Mouse (Mus musculus): Measurements from ENCODE around the gene Herpud1. TPM values are rescaled to one million over a fixed set of nuclear protein-coding genes. Genes with fewer than 3 reads are reported as not detected.

The Herpud1 gene
- polyA plus RNA-seq, 1 experiment from 2014 or later = 47.5 TPM

DNA sequence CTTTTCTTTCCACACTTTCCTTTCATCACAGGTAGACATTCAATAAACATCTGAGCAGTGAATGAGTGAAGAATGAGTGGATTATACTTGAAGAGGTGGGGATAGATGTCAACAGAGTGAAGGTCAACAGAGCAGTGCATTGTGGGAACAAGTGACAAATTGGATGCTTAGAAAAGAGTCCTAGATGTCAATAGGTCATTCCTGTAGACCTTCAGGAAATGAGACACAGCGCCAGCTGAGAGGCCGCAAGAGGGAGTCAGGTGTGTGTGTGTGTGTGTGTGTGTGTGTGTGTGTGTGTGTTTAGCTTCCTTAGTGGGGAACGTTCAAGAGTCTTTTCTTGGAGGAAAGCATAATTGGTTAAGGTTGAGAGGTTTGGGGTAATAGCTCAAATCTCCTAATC, 10.1 kb upstream of the Herpud1 start:
- no peak for ATAC-seq (ENCODE audit: insufficient number of reproducible peaks, insufficient read depth, low FRiP score, low TSS enrichment, low read depth)
- peaks cover 9% of the 10 kb centered on the region for H3K4me1 ChIP-seq (replicated peaks)
- WGBS = 74% methylated on average over 3 of the region's 3 CpGs

DNA sequence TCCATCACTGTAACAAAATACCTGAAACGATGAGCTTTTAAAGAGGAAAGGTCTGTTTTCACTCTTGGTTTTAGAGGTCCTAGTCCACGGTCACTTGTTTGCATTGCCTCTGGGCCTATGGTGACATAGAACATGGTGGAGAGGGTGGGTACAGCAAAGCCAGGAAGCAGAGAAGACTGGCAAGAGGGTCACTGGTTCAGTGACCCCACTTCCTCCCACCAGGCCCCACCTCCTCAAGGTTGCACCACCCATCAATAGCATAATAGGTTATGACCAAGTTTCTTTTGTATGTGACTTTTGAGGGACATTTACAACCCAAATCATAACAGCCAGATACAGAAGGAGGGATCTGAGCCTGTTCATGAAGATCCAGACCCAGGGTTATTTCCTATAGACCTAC, 9.7 kb upstream of the Herpud1 start:
- no peak overlapping the region for H3K4me2 ChIP-seq
- no peak overlapping the region for H3K9ac ChIP-seq (replicated peaks)
- no peak overlapping the region for H3K4me3 ChIP-seq (replicated peaks)
- peaks cover 9% of the 10 kb centered on the region for H3K4me1 ChIP-seq (replicated peaks)
- H3K9me3 ChIP-seq = no peaks in the 10 kb centered on the region
- 100% methylated on average over 2 of the region's 2 CpGs for WGBS
- no peak for ATAC-seq (ENCODE audit: insufficient number of reproducible peaks, insufficient read depth, low FRiP score, low TSS enrichment, low read depth)
- no peaks in the 10 kb centered on the region for H3K27me3 ChIP-seq
- H3K36me3 ChIP-seq = no peaks in the 10 kb centered on the region
- H3K27ac ChIP-seq = no peak overlapping the region; the same call in 1 of the 2 replicates

More for the DNA sequence above, 10.1 kb upstream of the Herpud1 start:
- H3K4me2 ChIP-seq = no peak overlapping the region
- no peaks in the 10 kb centered on the region for H3K36me3 ChIP-seq
- no peaks in the 10 kb centered on the region for H3K27me3 ChIP-seq
- H3K9me3 ChIP-seq = no peaks in the 10 kb centered on the region
- H3K4me3 ChIP-seq (replicated peaks) = no peak overlapping the region
- H3K9ac ChIP-seq (replicated peaks) = no peak overlapping the region
- no peak overlapping the region for H3K27ac ChIP-seq

- Histone ChIP-seq H3K4me3 (replicated peaks) (no peak overlapping the region), H3K9me3 (no peaks in the 10 kb centered on the region), H3K36me3 (no peaks in the 10 kb centered on the region), H3K9ac (replicated peaks) (no peak overlapping the region), H3K27ac (no peak overlapping the region; the same call in 1 of the 2 replicates), H3K4me1 (replicated peaks) (peaks cover 9% of the 10 kb centered on the region), H3K27me3 (no peaks in the 10 kb centered on the region), H3K4me2 (no peak overlapping the region)
- WGBS = 82% methylated on average over 4 of the region's 4 CpGs
- no peak for ATAC-seq (ENCODE audit: insufficient number of reproducible peaks, insufficient read depth, low FRiP score, low TSS enrichment, low read depth)
Observed at GRCm38 (mm10) chr8:94377031-94377430, 9.2 kb upstream of the Herpud1 start.

- H3K9ac ChIP-seq (replicated peaks) = no peak overlapping the region
- 45% methylated on average over 11 of the region's 11 CpGs for WGBS
- peak overlapping the region; percentile 69 for H3K27ac ChIP-seq
- ATAC-seq (ENCODE audit: insufficient number of reproducible peaks, insufficient read depth, low FRiP score, low TSS enrichment, low read depth) = peak; percentile 91
- H3K27me3 ChIP-seq = no peaks in the 10 kb centered on the region
- no peaks in the 10 kb centered on the region for H3K9me3 ChIP-seq
- H3K4me3 ChIP-seq (replicated peaks) = no peak overlapping the region
- peaks cover 9% of the 10 kb centered on the region for H3K4me1 ChIP-seq (replicated peaks)
- no peak overlapping the region for H3K4me2 ChIP-seq
- H3K36me3 ChIP-seq = no peaks in the 10 kb centered on the region
Observed at GRCm38 (mm10) chr8:94377714-94378205, 8.5 kb upstream of the Herpud1 start.

DNA sequence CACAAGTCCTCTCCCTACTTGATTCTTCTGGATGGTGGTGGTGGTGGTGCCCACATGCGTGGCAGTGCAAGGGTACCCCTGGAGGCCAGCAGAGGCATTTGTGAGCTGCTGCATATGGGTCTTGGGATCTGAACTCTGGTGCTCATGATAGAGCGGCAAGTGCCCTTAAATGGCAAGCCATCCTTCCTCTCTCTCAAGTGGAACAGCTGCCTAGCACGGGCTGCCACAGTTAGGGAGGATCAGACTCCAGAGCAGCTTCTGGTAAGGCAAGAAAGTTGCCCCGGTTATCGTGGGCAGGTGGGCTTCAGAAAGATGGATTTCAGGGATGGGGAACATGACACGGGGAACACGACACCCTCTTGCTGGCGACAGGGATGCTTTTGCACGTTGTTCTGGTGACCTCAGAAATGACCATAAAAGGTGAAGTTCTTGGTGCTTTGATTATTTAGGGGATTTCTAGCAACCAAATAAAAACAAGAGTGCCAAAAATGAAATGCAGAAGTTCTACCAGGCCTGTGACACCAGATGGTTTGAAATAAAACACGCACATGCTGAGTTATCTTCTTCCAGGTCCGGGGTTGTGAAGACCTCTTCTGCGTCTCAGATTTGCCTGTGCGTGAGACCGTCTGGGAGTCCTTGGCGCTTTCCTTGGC, 7.3 kb upstream of the Herpud1 start:
- Histone ChIP-seq H3K9me3 (no peaks in the 10 kb centered on the region), H3K4me3 (replicated peaks) (no peak overlapping the region), H3K36me3 (no peaks in the 10 kb centered on the region), H3K9ac (replicated peaks) (no peak overlapping the region), H3K4me2 (no peak overlapping the region), H3K27ac (no peak overlapping the region), H3K27me3 (no peaks in the 10 kb centered on the region), H3K4me1 (replicated peaks) (peaks cover 9% of the 10 kb centered on the region)
- 84% methylated on average over 15 of the region's 15 CpGs for WGBS
- ATAC-seq (ENCODE audit: insufficient number of reproducible peaks, insufficient read depth, low FRiP score, low TSS enrichment, low read depth) = no peak

- Histone ChIP-seq H3K27me3 (no peaks in the 10 kb centered on the region), H3K27ac (no peak overlapping the region), H3K4me1 (replicated peaks) (peaks cover 9% of the 10 kb centered on the region), H3K4me3 (replicated peaks) (no peak overlapping the region), H3K9me3 (no peaks in the 10 kb centered on the region), H3K9ac (replicated peaks) (no peak overlapping the region), H3K36me3 (no peaks in the 10 kb centered on the region), H3K4me2 (no peak overlapping the region)
- ATAC-seq (ENCODE audit: insufficient number of reproducible peaks, insufficient read depth, low FRiP score, low TSS enrichment, low read depth) = no peak
- WGBS = 89% methylated on average over 9 of the region's 9 CpGs
Observed at GRCm38 (mm10) chr8:94379686-94380085, 6.6 kb upstream of the Herpud1 start.

GRCm38 (mm10) chr8:94384166-94384565, 2.1 kb upstream of the Herpud1 start:
- peaks cover 9% of the 10 kb centered on the region for H3K4me1 ChIP-seq (replicated peaks)
- no peak overlapping the region for H3K9ac ChIP-seq (replicated peaks)
- H3K27me3 ChIP-seq = no peaks in the 10 kb centered on the region
- no peaks in the 10 kb centered on the region; the same call in 1 of the 2 replicates for H3K36me3 ChIP-seq
- no peaks in the 10 kb centered on the region for H3K9me3 ChIP-seq
- H3K4me2 ChIP-seq = no peak overlapping the region
- H3K27ac ChIP-seq = no peak overlapping the region
- H3K4me3 ChIP-seq (replicated peaks) = no peak overlapping the region
- 90% methylated on average over 7 of the region's 7 CpGs for WGBS
- no peak for ATAC-seq (ENCODE audit: insufficient number of reproducible peaks, insufficient read depth, low FRiP score, low TSS enrichment, low read depth)

- Histone ChIP-seq H3K36me3 (peaks cover 15% of the 10 kb centered on the region), H3K9ac (replicated peaks) (peak overlapping the region; percentile 85), H3K4me3 (replicated peaks) (peak overlapping the region; percentile 76), H3K27me3 (no peaks in the 10 kb centered on the region), H3K9me3 (no peaks in the 10 kb centered on the region), H3K4me1 (replicated peaks) (peaks cover 9% of the 10 kb centered on the region), H3K27ac (peak overlapping the region; percentile 85), H3K4me2 (peak overlapping the region; percentile 82)
- 22% methylated on average over 20 of the region's 20 CpGs for WGBS
- no peak for ATAC-seq (ENCODE audit: insufficient number of reproducible peaks, insufficient read depth, low FRiP score, low TSS enrichment, low read depth)
Observed at GRCm38 (mm10) chr8:94385506-94386213, 578 bp upstream of the Herpud1 start.

GRCm38 (mm10) chr8:94387027-94387684, 918 bp downstream of the Herpud1 start:
- peak; percentile 50; the same call in 1 of the 2 replicates for ATAC-seq (ENCODE audit: insufficient number of reproducible peaks, insufficient read depth, low FRiP score, low TSS enrichment, low read depth)
- H3K9me3 ChIP-seq = no peaks in the 10 kb centered on the region
- H3K4me2 ChIP-seq = peak overlapping the region; percentile 82
- peaks cover 30% of the 10 kb centered on the region for H3K36me3 ChIP-seq
- H3K27me3 ChIP-seq = no peaks in the 10 kb centered on the region
- under 1% methylated on average over 25 of the region's 25 CpGs for WGBS
- peak overlapping the region; percentile 73 for H3K27ac ChIP-seq
- H3K4me1 ChIP-seq (replicated peaks) = peaks cover 9% of the 10 kb centered on the region
- H3K4me3 ChIP-seq (replicated peaks) = peak overlapping the region; percentile 76
- H3K9ac ChIP-seq (replicated peaks) = peak overlapping the region; percentile 83

GRCm38 (mm10) chr8:94387785-94388184, 1.5 kb downstream of the Herpud1 start:
- Histone ChIP-seq H3K9me3 (no peaks in the 10 kb centered on the region), H3K4me1 (replicated peaks) (peaks cover 9% of the 10 kb centered on the region), H3K27ac (peak overlapping the region; percentile 60), H3K4me2 (peak overlapping the region; percentile 82), H3K4me3 (replicated peaks) (peak overlapping the region; percentile 76), H3K27me3 (no peaks in the 10 kb centered on the region), H3K36me3 (peaks cover 36% of the 10 kb centered on the region), H3K9ac (replicated peaks) (peak overlapping the region; percentile 83)
- WGBS = 27% methylated on average over 6 of the region's 6 CpGs
- no peak for ATAC-seq (ENCODE audit: insufficient number of reproducible peaks, insufficient read depth, low FRiP score, low TSS enrichment, low read depth)

DNA sequence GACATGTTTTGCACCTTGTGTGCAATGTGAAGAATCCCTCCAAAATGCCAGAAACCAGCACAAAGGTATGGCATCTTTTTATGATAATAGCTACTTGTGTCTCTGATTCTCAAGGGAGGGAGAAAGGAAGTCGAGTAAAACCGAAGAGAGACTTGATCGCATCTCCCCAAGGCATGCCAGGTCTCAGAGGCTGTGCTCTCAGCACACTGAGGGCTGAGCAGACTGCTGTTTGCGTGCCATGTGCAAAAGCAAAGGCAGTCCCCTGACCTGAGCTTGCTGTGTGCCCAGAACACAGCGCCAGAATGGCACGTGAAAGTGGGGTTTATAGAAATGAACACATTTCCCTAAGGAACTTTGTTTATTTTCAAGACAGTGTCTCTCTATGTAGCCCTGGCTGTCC, 3.3 kb downstream of the Herpud1 start:
- no peak for ATAC-seq (ENCODE audit: insufficient number of reproducible peaks, insufficient read depth, low FRiP score, low TSS enrichment, low read depth)
- WGBS = 87% methylated on average over 6 of the region's 6 CpGs
- Histone ChIP-seq H3K27ac (no peak overlapping the region), H3K9me3 (no peaks in the 10 kb centered on the region), H3K36me3 (peaks cover 50% of the 10 kb centered on the region), H3K27me3 (no peaks in the 10 kb centered on the region), H3K4me1 (replicated peaks) (peaks cover 9% of the 10 kb centered on the region), H3K4me2 (no peak overlapping the region), H3K9ac (replicated peaks) (no peak overlapping the region), H3K4me3 (replicated peaks) (no peak overlapping the region)

Data from limb, embryonic 12.5 days (tissue).